In the genomic region with DNA sequence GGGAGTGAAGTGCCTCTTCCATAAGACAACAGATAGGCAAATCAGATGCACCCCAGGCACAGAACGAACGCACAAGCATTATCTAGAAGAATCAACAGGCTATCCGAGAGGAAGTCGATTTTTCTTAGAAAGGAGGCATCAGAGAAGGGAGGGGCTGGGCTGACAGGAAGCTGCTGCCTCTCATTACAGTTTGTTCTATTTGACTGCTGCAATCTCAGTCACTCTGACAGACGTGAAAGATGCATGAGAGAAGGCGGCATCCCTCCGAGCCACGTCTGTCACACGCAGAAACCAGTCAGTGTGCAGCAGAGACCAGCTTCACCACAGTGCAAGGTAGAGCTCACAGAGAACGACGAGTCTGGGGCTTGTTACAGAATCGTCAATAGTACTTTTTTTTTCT, we compare ENCODE assay signal across 10 mouse cellular contexts.
DNase-seq lines count a peak whose midpoint lies in the region; ATAC-seq and TF ChIP-seq lines count a peak whose summit lies in the region.
"Had no signal": no experiment of that assay in that cellular context is flagged by ENCODE, and none has a peak within 500 bp of the region (broad histone marks: within the 10 kb centered on the region; RNA-seq: fewer than 3 reads in every experiment).

No protein-coding gene starts in this region.

- H3K9ac ChIP-seq in liver, embryonic 12.5 days = no peak overlapping the region
- no peak overlapping the region for H3K9ac ChIP-seq in hindbrain, embryonic 13.5 days
- H3K9ac ChIP-seq: liver, embryonic 14.5 days had no signal

- no peak for ATAC-seq in liver, embryonic 12.5 days
- ATAC-seq in hindbrain, embryonic 13.5 days (ENCODE audit: low FRiP score) = no peak

- WGBS in liver, embryonic 12.5 days (ENCODE audit: insufficient replicate concordance) = 19% methylated on average over 12 of the region's 12 CpGs
- 23% methylated on average over 12 of the region's 12 CpGs for WGBS in thymus, adult 2 months
- WGBS in hindbrain, embryonic 13.5 days = 51% methylated on average over 12 of the region's 12 CpGs

- H3K27me3 ChIP-seq in liver, embryonic 12.5 days (replicated peaks) = no peaks in the 10 kb centered on the region
- H3K27me3 ChIP-seq in thymus, adult 2 months (ENCODE audit: control insufficient read depth, insufficient read depth, low read length) = no peaks in the 10 kb centered on the region
- 0 out of 2 replicates have a peak, but pooled peaks cover 3% of the 10 kb centered on the region for H3K27me3 ChIP-seq in hindbrain, embryonic 13.5 days

- H3K4me3 ChIP-seq in liver, embryonic 12.5 days = no peak overlapping the region
- H3K4me3 ChIP-seq in thymus, adult 2 months (ENCODE audit: control insufficient read depth, insufficient read depth, low read length) = no peak overlapping the region
- H3K4me3 ChIP-seq in layer of hippocampus, adult 2 months = no peak overlapping the region
- no peak overlapping the region for H3K4me3 ChIP-seq in hindbrain, embryonic 13.5 days

- no peak for TF ChIP-seq CTCF in thymus, adult 2 months (IDR thresholded peaks at IDR 0.05; ENCODE audit: borderline replicate concordance, control insufficient read depth, extremely low read depth, insufficient read depth, low read length, poor library complexity)
- no peak for TF ChIP-seq CTCF in layer of hippocampus, adult 2 months (conservative IDR thresholded peaks at IDR 0.05)

- TF ChIP-seq POLR2A in thymus, adult 2 months (IDR thresholded peaks at IDR 0.05; ENCODE audit: control insufficient read depth, extremely low read depth, insufficient read depth, low read length, poor library complexity) = no peak

- no peaks in the 10 kb centered on the region for H3K36me3 ChIP-seq in liver, embryonic 12.5 days
- H3K36me3 ChIP-seq in thymus, adult 2 months (ENCODE audit: control insufficient read depth, insufficient read depth, low read length) = no peaks in the 10 kb centered on the region
- H3K36me3 ChIP-seq in hindbrain, embryonic 13.5 days = peaks cover 7% of the 10 kb centered on the region

- H3K4me1 ChIP-seq in liver, embryonic 12.5 days = peaks cover 38% of the 10 kb centered on the region
- no peaks in the 10 kb centered on the region for H3K4me1 ChIP-seq in thymus, adult 2 months (replicated peaks; ENCODE audit: control insufficient read depth, insufficient read depth, low read length)
- H3K4me1 ChIP-seq in hindbrain, embryonic 13.5 days (replicated peaks) = peaks cover 22% of the 10 kb centered on the region

- H3K4me2 ChIP-seq in liver, embryonic 12.5 days = no peak overlapping the region
- H3K4me2 ChIP-seq in hindbrain, embryonic 13.5 days = no peak overlapping the region

- no peaks in the 10 kb centered on the region for H3K9me3 ChIP-seq in liver, embryonic 12.5 days (replicated peaks)
- no peaks in the 10 kb centered on the region for H3K9me3 ChIP-seq in hindbrain, embryonic 13.5 days

- peak; percentile 11 for DNase-seq in liver
- peak; percentile 18 for DNase-seq in thymus, adult 2 months
- DNase-seq in thymus, adult 18-20 months = no peak
- peak; percentile 60 to 79 for DNase-seq in layer of hippocampus, adult 2 months (ENCODE audit: low spot score in 2 of 2)
- DNase-seq in thymus, postnatal 4 days = peak; percentile 27
- DNase-seq in spleen, adult 12 weeks (ENCODE audit: low spot score) = no peak
- DNase-seq: kidney, adult 11 months had no signal

- H3K27ac ChIP-seq in liver, embryonic 12.5 days = no peak overlapping the region
- H3K27ac ChIP-seq in thymus, adult 2 months (ENCODE audit: control insufficient read depth, insufficient read depth, low read length) = no peak overlapping the region
- H3K27ac ChIP-seq in layer of hippocampus, adult 2 months = peak overlapping the region; percentile 81
- H3K27ac ChIP-seq in hindbrain, embryonic 13.5 days = no peak overlapping the region
- H3K27ac ChIP-seq: liver, embryonic 14.5 days had no signal

Comparison
In these comparisons a context has a peak if more than half of its experiments do, and no peak if none do; other contexts are left out.
1. DNase-seq: peak in liver (single experiment), thymus, adult 2 months (single experiment), layer of hippocampus, adult 2 months (2 of 2) and thymus, postnatal 4 days (single experiment); none in thymus, adult 18-20 months (0 of 2) and spleen, adult 12 weeks (single experiment).